Comparison of ENCODE assay signal across 21 mouse cellular contexts in genomic region chr14:122136368-122136928, GRCm38 (mm10). TPM values are rescaled to one million over a fixed set of nuclear protein-coding genes. Genes with fewer than 3 reads are reported as not detected.
A peak's percentile ranks its signal among the peaks of the same experiment; 100 is the strongest.
DNase-seq lines count a peak whose midpoint lies in the region; ATAC-seq lines count a peak whose summit lies in the region.
"Had no signal": no experiment of that assay in that cellular context is flagged by ENCODE, and none has a peak within 500 bp of the region (broad histone marks: within the 10 kb centered on the region; RNA-seq: fewer than 3 reads in every experiment).

No protein-coding gene starts in this region.

- no peak for DNase-seq in neural tube, embryonic 10.5 days (ENCODE audit: extremely low spot score, low spot score)
- DNase-seq in urinary bladder, postnatal 36 days (ENCODE audit: low spot score in 2 of 2), result no peak
- no peak for DNase-seq in midbrain, embryonic 10.5 days (ENCODE audit: low spot score)
- DNase-seq: adrenal gland, adult 2 months; adrenal gland, adult 8-10 months; adrenal gland, postnatal 10 days; adrenal gland, postnatal 14 days; adrenal gland, postnatal 25 days; adrenal gland, postnatal 36 days; B cell, adult 2 months; cerebellum, adult 11 months; cerebellum, adult 11-12 months; cerebellum, adult 18-20 months had no signal

- H3K9me3 ChIP-seq in neural tube, embryonic 13.5 days, result no peaks in the 10 kb centered on the region
- H3K9me3 ChIP-seq in neural tube, embryonic 14.5 days (ENCODE audit: control insufficient read depth, low read length), result no peaks in the 10 kb centered on the region
- H3K9me3 ChIP-seq in neural tube, embryonic 15.5 days (replicated peaks), result no peaks in the 10 kb centered on the region
- no peaks in the 10 kb centered on the region for H3K9me3 ChIP-seq in midbrain, embryonic 10.5 days (replicated peaks)
- H3K9me3 ChIP-seq: G1E had no signal

- no peaks in the 10 kb centered on the region for H3K27me3 ChIP-seq in neural tube, embryonic 13.5 days
- no peaks in the 10 kb centered on the region for H3K27me3 ChIP-seq in neural tube, embryonic 14.5 days (ENCODE audit: control insufficient read depth, insufficient read depth, low read length)
- no peaks in the 10 kb centered on the region for H3K27me3 ChIP-seq in neural tube, embryonic 15.5 days (replicated peaks)
- no peaks in the 10 kb centered on the region for H3K27me3 ChIP-seq in midbrain, embryonic 10.5 days (ENCODE audit: low read depth, poor library complexity, severe bottlenecking)
- H3K27me3 ChIP-seq: CH12.LX, Patski had no signal

- ATAC-seq in neural tube, embryonic 13.5 days (ENCODE audit: low read depth), result peak; percentile 80
- peak; percentile 90 for ATAC-seq in neural tube, embryonic 14.5 days (ENCODE audit: low read depth)
- peak; percentile 81 for ATAC-seq in neural tube, embryonic 15.5 days (ENCODE audit: low FRiP score)
- ATAC-seq: activated CD4-positive, CD25-positive, alpha-beta regulatory T cell, adult 4 months; CD4-positive, CD25-positive, alpha-beta regulatory T cell, adult 4 months; Patski had no signal

- H3K4me3 ChIP-seq in neural tube, embryonic 13.5 days, result no peak overlapping the region
- no peak overlapping the region for H3K4me3 ChIP-seq in neural tube, embryonic 14.5 days (ENCODE audit: low read depth, low read length)
- no peak overlapping the region for H3K4me3 ChIP-seq in neural tube, embryonic 15.5 days (replicated peaks)
- no peak overlapping the region for H3K4me3 ChIP-seq in midbrain, embryonic 10.5 days

- 73% methylated on average over 3 of the region's 3 CpGs for WGBS in neural tube, embryonic 13.5 days
- 62% methylated on average over 3 of the region's 3 CpGs for WGBS in neural tube, embryonic 14.5 days
- 54% methylated on average over 3 of the region's 3 CpGs for WGBS in neural tube, embryonic 15.5 days
- 93% methylated on average over 3 of the region's 3 CpGs for WGBS in midbrain, embryonic 10.5 days

- no peaks in the 10 kb centered on the region for H3K4me1 ChIP-seq in neural tube, embryonic 13.5 days (replicated peaks)
- H3K4me1 ChIP-seq in neural tube, embryonic 14.5 days (ENCODE audit: control insufficient read depth, insufficient read depth, low read length), result no peaks in the 10 kb centered on the region
- 0 out of 2 replicates have a peak, but pooled peaks cover 4% of the 10 kb centered on the region for H3K4me1 ChIP-seq in neural tube, embryonic 15.5 days
- no peaks in the 10 kb centered on the region for H3K4me1 ChIP-seq in midbrain, embryonic 10.5 days

- H3K36me3 ChIP-seq in neural tube, embryonic 13.5 days, result peaks cover 40% of the 10 kb centered on the region
- peaks cover 23% of the 10 kb centered on the region; the same call in 1 of the 2 replicates for H3K36me3 ChIP-seq in neural tube, embryonic 14.5 days (ENCODE audit: control insufficient read depth, insufficient read depth, low read length)
- H3K36me3 ChIP-seq in neural tube, embryonic 15.5 days, result peaks cover 26% of the 10 kb centered on the region
- peaks cover 63% of the 10 kb centered on the region for H3K36me3 ChIP-seq in midbrain, embryonic 10.5 days

- H3K9ac ChIP-seq in neural tube, embryonic 13.5 days, result no peak overlapping the region
- H3K9ac ChIP-seq in neural tube, embryonic 14.5 days (replicated peaks; ENCODE audit: low read depth, low read length), result no peak overlapping the region
- H3K9ac ChIP-seq in neural tube, embryonic 15.5 days (replicated peaks), result no peak overlapping the region

- no peak overlapping the region for H3K27ac ChIP-seq in neural tube, embryonic 13.5 days (replicated peaks)
- no peak overlapping the region for H3K27ac ChIP-seq in neural tube, embryonic 14.5 days (ENCODE audit: low read depth, low read length)
- H3K27ac ChIP-seq in neural tube, embryonic 15.5 days (replicated peaks), result no peak overlapping the region
- no peak overlapping the region for H3K27ac ChIP-seq in midbrain, embryonic 10.5 days (replicated peaks)

- no peak overlapping the region for H3K4me2 ChIP-seq in neural tube, embryonic 13.5 days
- no peak overlapping the region for H3K4me2 ChIP-seq in neural tube, embryonic 14.5 days (ENCODE audit: low read depth, low read length)
- H3K4me2 ChIP-seq in neural tube, embryonic 15.5 days, result no peak overlapping the region

RNA-seq across cellular contexts. Expression of gene Tm9sf2, which starts 29.6 kb away (rescaled TPM):
- polyA plus RNA-seq in neural tube, embryonic 13.5 days (2015; fragmentation: Nextera tagmentation; extraction: Ambion mirVana), result 121 and 127 TPM in 2 replicates
- 106 and 127 TPM in 2 replicates for polyA plus RNA-seq in neural tube, embryonic 14.5 days (2014; fragmentation: Nextera tagmentation; extraction: Ambion mirVana)
- 110 and 128 TPM in 2 replicates for polyA plus RNA-seq in neural tube, embryonic 15.5 days (2015; fragmentation: Nextera tagmentation; extraction: Ambion mirVana)
- polyA plus RNA-seq in midbrain, embryonic 10.5 days (2016; fragmentation: Nextera tagmentation; extraction: Ambion mirVana), result 133 and 135 TPM in 2 replicates

RNA-seq across cellular contexts. Expression of gene Clybl, which starts 45.1 kb away (rescaled TPM):
- 10.2 TPM in 2 replicates for polyA plus RNA-seq in neural tube, embryonic 13.5 days (2015; fragmentation: Nextera tagmentation; extraction: Ambion mirVana)
- polyA plus RNA-seq in neural tube, embryonic 14.5 days (2014; fragmentation: Nextera tagmentation; extraction: Ambion mirVana), result 9.1 and 10.8 TPM in 2 replicates
- 13.3 and 13.5 TPM in 2 replicates for polyA plus RNA-seq in neural tube, embryonic 15.5 days (2015; fragmentation: Nextera tagmentation; extraction: Ambion mirVana)
- 27.5 and 29.1 TPM in 2 replicates for polyA plus RNA-seq in midbrain, embryonic 10.5 days (2016; fragmentation: Nextera tagmentation; extraction: Ambion mirVana)
